Mouse (Mus musculus) lung, embryonic 16.5 days (tissue): ENCODE measurements around the gene Cdh3. TPM values are rescaled to one million over a fixed set of nuclear protein-coding genes. Genes with fewer than 3 reads are reported as not detected.
"Not testable (repeated sequence)": the region's sequence is repeated elsewhere in the genome, so short reads cannot be mapped to it uniquely, and the experiment has no call there.

ENCODE experiments used
- ATAC-seq: fragments of 200-750 bp; cut with Nextera tagmentation; 2 replicates; pipeline ENCODE4 v1.8.0; 2017; ENCODE audit warnings: low read depth, mild to moderate bottlenecking, moderate library complexity
- H3K27ac ChIP-seq: fragments of 300-500 bp; sonication (generic); 2 replicates; pipeline ENCODE4 v1.5.1; 2014; ENCODE audit warnings: mild to moderate bottlenecking, control low read depth, low read length
- H3K27me3 ChIP-seq: fragments of 300-500 bp; sonication (generic); 2 replicates; pipeline ENCODE4 v1.6.1; 2014; ENCODE audit warnings: low read depth, low read length, mixed read lengths; ENCODE audit not compliant: control insufficient read depth, insufficient read depth
- H3K36me3 ChIP-seq: fragments of 300-500 bp; sonication (generic); 2 replicates; pipeline ENCODE4 v1.6.1; 2014; ENCODE audit warnings: low read length; ENCODE audit not compliant: control insufficient read depth, insufficient read depth
- H3K4me1 ChIP-seq: fragments of 300-500 bp; sonication (generic); replicated peaks from 2 replicates; pipeline ENCODE4 v1.6.1; 2014; ENCODE audit warnings: low read length, mixed read lengths; ENCODE audit not compliant: control insufficient read depth, insufficient read depth
- H3K4me2 ChIP-seq: fragments of 300-500 bp; sonication (generic); 2 replicates; pipeline ENCODE4 v1.6.1; 2014; ENCODE audit warnings: low read depth, low read length, control low read depth
- H3K4me3 ChIP-seq: fragments of 300-500 bp; sonication (generic); 2 replicates; pipeline ENCODE4 v1.5.1; 2014; ENCODE audit warnings: mild to moderate bottlenecking, low read length, control low read depth
- H3K9ac ChIP-seq: fragments of 300-500 bp; sonication (generic); 2 replicates; pipeline ENCODE4 v1.6.1; 2014; ENCODE audit warnings: low read length, control low read depth
- H3K9me3 ChIP-seq: fragments of 300-500 bp; sonication (generic); 2 replicates; pipeline ENCODE4 v1.6.1; 2016; ENCODE audit warnings: low read length; ENCODE audit not compliant: control insufficient read depth
- WGBS: fragments of 180-500 bp; shearing (Covaris S2); extraction: QIAGEN DNeasy Blood & Tissue Kit; methylation state at CpG from one replicate; pipeline ENCODE4 v1.1.7; 2014; 5-methylcytosine and 5-hydroxymethylcytosine counted together
- polyA plus RNA-seq: library from polyadenylated mRNA; unstranded; fragments of >200 nt; fragmentation: Nextera tagmentation; extraction: Ambion mirVana; gene quantifications from 2 replicates; pipeline ENCODE4 v1.2.1, GENCODE M21; 2015

The Cdh3 gene
- polyA plus RNA-seq, 1 experiment from 2014 or later, result 20.7 TPM

DNA sequence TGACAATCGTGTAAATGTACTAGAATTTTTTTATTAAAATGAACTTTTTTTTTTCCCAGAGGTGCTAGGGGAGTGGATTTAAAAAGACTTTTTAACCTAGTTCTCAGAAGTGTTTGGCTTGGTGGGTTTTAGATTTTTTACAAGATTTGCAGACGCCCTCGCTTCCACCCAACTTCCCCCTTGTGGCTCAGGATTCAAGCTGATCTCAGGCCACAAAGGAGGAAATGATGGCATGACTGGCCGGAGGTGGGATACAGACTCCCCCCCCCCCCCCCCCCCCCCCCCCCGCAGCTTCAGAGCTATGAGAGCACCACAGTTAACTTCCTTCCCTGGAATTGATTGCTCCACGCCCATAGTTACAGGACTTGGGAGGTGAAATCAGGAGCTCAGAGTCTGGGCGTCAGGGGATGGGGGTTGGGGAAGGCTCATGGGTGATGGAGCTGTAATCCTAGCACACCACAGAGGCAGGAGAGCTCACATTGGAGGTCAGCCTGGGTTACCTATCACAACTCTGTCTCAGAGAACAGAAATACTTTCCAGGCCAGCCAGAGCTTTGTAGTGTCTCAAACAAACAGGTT, 45.5 kb downstream of the Cdh3 start:
- WGBS, result 64% methylated on average over 6 of the region's 7 CpGs

DNA sequence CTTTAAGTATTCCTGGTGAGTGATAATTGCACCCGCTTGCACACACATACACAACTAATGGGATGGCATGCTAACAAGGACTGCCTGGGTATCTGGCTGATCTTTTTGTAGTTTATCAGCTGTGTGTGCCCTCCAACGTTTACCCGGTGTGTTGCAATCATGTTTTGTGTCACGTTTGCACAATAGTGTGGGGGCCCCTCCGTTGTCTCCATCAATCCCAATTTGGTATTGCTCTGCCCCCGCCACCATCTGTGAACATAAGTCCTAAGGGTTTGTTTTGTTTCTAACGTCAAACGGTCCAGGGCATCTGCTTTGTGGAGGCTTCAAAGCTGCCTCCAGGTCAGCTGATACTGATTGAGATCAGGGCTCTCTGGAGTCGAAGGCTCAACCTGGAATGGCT, 49.2 kb downstream of the Cdh3 start:
- Histone ChIP-seq H3K27ac (no peak overlapping the region), H3K4me2 (no peak overlapping the region), H3K36me3 (no peaks in the 10 kb centered on the region), H3K27me3 (no peaks in the 10 kb centered on the region), H3K4me3 (no peak overlapping the region), H3K9ac (no peak overlapping the region), H3K4me1 (peaks cover 9% of the 10 kb centered on the region), H3K9me3 (no peaks in the 10 kb centered on the region)
- ATAC-seq, result no peak
- WGBS, result 36% methylated on average over 9 of the region's 9 CpGs

More for the DNA sequence above, 45.5 kb downstream of the Cdh3 start:
- Histone ChIP-seq H3K27me3 (no peaks in the 10 kb centered on the region), H3K27ac (no peak overlapping the region), H3K36me3 (peaks cover 10% of the 10 kb centered on the region), H3K4me3 (no peak overlapping the region), H3K4me1 (peaks cover under 1% of the 10 kb centered on the region), H3K4me2 (no peak overlapping the region), H3K9ac (no peak overlapping the region), H3K9me3 (0 out of 2 replicates have a peak, but pooled peaks cover 3% of the 10 kb centered on the region)
- no peak for ATAC-seq

DNA sequence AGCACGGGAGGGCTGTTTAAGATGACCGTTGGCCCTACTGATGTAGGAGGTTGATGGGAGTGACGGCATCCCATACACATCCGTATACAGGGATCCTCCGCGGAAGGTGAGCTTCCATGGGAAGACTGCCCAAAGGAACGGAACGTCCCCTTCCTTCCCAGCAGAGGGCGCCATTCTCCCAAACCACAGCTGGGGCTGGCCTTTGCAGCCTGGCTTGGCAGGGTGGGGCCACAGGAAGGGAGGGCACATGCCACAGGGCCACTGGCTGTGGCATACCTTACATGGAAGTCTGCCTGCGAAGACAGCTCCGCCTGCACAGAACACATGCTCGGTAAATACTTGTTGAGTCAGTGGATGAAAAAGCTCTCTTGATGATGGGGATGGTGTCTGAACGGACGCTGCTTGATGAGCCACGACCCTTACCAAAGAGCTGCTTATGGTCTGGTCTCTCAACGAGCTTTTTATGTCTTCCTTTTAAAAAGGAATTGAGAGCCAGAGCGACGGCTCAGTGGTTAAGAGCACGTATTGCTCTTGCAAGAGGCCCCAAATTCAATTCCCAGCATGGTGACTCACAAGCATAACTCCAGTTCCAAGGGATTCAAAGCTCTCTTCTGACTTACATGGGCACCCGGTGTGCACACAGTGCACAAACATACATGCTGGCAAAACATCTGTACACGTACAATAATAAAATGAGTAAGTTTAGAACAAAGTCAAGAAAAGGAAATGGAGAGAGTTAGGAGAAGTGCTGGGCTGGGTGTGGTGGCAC, 50.6 kb downstream of the Cdh3 start:
- Histone ChIP-seq H3K4me1 (peaks cover 9% of the 10 kb centered on the region), H3K4me2 (peak overlapping the region; percentile 23; the same call in 1 of the 2 replicates), H3K9me3 (no peaks in the 10 kb centered on the region), H3K27me3 (no peaks in the 10 kb centered on the region), H3K4me3 (no peak overlapping the region), H3K36me3 (no peaks in the 10 kb centered on the region), H3K27ac (peak overlapping the region; percentile 33; the same call in 1 of the 2 replicates), H3K9ac (no peak overlapping the region)
- 22% methylated on average over 21 of the region's 21 CpGs for whole genome bisulfite sequencing
- ATAC-seq, result peak; percentile 91

DNA sequence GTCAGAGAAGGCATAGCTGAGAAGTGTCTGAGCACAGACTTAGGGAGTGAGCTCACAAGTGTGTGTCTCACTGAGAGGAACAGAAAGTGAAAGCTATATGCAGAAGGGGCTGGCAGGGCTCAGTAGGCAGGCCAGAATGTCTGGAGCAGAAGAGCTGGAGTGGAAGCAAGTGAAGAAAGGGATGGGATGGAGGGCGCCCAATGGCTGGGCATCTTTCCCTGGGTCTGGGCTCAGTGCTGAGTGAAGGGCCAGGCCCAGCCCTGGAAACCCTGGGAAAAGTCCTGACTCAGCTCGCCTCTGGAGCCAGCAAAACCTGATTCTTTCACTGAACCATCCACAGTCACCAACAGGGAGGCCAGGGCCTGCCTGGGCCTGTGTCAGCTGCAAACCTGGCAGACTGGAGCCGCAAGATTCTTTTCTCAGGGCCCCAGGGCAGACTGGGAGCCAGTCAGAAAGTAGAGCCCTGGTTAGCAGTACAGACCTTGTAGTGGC, 53.0 kb downstream of the Cdh3 start:
- Histone ChIP-seq H3K9me3 (no peaks in the 10 kb centered on the region), H3K27ac (peak overlapping the region; percentile 78), H3K27me3 (no peaks in the 10 kb centered on the region), H3K4me1 (peaks cover 9% of the 10 kb centered on the region), H3K4me2 (no peak overlapping the region), H3K36me3 (no peaks in the 10 kb centered on the region), H3K9ac (0 out of 2 replicates have a peak overlapping the region, but pooled peaks have one; percentile 14), H3K4me3 (no peak overlapping the region)
- WGBS, result 71% methylated on average over 3 of the region's 3 CpGs
- ATAC-seq, result peak; percentile 68; the same call in 1 of the 2 replicates

DNA sequence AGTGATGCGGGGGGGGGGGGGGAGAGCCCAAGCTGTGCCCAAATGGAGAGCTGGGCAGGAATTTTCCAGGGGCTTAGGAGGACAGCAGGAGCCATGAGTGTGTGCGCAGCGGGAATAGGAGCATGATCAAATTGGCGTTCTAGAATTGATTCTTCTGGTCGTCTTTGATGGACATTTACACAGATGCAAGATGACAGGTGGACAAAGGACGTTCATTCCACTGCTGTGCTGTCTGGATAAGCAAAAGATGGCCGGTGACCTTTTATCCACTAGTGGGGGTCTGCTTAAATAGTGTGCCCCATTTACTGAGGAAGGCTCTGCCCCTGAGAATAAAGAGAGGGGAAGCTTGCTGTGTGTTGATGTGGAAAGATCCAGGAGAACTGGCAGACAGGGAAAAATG, 58.3 kb downstream of the Cdh3 start:
- H3K4me1 ChIP-seq, result peaks cover 4% of the 10 kb centered on the region; the same call in 1 of the 2 replicates
- ATAC-seq, result no peak
- 80% methylated on average over 7 of the region's 7 CpGs for whole genome bisulfite sequencing
- no peak overlapping the region for H3K4me3 ChIP-seq
- no peak overlapping the region for H3K4me2 ChIP-seq
- H3K27me3 ChIP-seq, result no peaks in the 10 kb centered on the region
- H3K9me3 ChIP-seq, result no peaks in the 10 kb centered on the region
- H3K36me3 ChIP-seq, result no peaks in the 10 kb centered on the region
- H3K9ac ChIP-seq, result no peak overlapping the region
- H3K27ac ChIP-seq, result no peak overlapping the region

DNA sequence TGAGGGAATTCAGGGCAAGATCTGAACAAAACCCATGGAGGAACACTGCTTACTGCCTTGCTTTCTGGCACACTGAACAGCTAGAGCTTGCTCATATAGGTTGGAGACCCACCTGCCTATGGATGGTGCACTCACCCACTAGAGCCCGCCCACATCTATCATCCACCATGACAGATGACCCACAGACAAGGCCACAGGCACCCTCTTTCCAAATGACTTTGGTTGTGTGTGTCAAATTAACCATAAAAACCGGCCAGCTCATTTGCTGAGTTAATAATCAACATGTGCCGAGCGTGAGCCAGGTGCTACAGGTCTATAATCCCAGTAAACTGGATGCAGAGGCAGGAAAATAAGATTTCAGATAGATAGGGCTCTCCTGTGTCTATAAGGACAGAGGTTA, 59.7 kb downstream of the Cdh3 start:
- Histone ChIP-seq H3K9ac (no peak overlapping the region), H3K27me3 (no peaks in the 10 kb centered on the region), H3K9me3 (no peaks in the 10 kb centered on the region), H3K4me3 (no peak overlapping the region), H3K4me1 (0 out of 2 replicates have a peak, but pooled peaks cover 2% of the 10 kb centered on the region), H3K4me2 (no peak overlapping the region), H3K36me3 (no peaks in the 10 kb centered on the region), H3K27ac (no peak overlapping the region)
- WGBS, result 64% methylated on average over 4 of the region's 4 CpGs
- no peak for ATAC-seq

DNA sequence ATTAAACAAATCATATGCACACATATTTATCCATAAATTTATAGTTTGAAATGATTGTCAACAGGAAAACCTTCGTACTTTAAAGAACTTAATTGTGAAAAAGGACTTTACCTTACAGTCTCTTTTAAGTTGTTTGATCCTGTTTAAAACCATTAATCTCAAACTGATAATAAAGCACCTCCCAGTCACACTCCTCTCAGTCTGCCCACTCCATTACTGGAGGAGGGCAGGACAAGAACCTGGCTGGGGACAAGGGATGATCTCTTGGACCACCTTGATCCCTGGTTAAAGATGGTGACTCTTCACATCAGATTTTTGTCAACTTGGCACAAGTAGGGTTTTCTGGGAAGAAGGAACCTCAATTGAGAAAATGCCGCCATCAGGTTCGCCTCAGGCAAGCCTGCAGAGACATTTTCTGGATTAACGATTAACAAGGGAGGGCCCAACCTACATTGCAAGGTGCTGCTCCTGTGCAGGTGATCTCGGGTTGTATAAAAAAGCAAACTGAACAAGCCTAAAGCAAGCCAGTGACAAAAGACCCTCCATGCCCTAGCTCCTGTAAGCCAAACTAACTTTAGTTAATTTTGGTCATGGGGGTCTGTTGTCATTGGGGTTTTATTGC, 61.0 kb downstream of the Cdh3 start:
- no peaks in the 10 kb centered on the region for H3K36me3 ChIP-seq
- peaks cover 5% of the 10 kb centered on the region for H3K4me1 ChIP-seq
- no peaks in the 10 kb centered on the region for H3K27me3 ChIP-seq
- H3K27ac ChIP-seq, result no peak overlapping the region
- H3K9me3 ChIP-seq, result no peaks in the 10 kb centered on the region
- no peak for ATAC-seq
- no peak overlapping the region for H3K9ac ChIP-seq
- H3K4me3 ChIP-seq, result no peak overlapping the region
- WGBS, result 51% methylated on average over 5 of the region's 5 CpGs
- no peak overlapping the region for H3K4me2 ChIP-seq

DNA sequence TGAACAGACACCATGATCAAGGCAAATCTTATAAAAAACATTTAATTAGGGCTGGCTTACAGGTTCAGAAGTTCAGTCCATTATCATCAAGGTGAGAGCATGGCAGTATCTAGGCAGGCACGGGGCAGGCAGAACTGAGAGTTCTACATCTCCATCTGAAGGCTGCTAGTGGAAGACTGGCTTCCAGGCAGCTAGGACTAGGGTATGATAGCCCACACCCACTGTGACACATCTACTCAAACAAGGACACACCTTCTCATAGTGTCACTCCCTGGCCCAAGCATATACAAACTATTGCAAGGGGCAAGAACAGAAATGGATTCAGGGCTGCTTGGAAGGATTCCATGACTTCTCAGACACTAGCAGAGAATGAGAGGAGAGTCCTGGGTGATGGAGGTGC, 61.5 kb downstream of the Cdh3 start:
- 0 out of 2 replicates have a peak overlapping the region, but pooled peaks have one; percentile 31 for H3K27ac ChIP-seq
- ATAC-seq, H3K4me1 ChIP-seq, H3K9me3 ChIP-seq, H3K4me2 ChIP-seq, H3K4me3 ChIP-seq, H3K27me3 ChIP-seq, H3K9ac ChIP-seq, H3K36me3 ChIP-seq: not testable (repeated sequence)
- 46% methylated on average over 1 of the region's 1 CpGs for WGBS

DNA sequence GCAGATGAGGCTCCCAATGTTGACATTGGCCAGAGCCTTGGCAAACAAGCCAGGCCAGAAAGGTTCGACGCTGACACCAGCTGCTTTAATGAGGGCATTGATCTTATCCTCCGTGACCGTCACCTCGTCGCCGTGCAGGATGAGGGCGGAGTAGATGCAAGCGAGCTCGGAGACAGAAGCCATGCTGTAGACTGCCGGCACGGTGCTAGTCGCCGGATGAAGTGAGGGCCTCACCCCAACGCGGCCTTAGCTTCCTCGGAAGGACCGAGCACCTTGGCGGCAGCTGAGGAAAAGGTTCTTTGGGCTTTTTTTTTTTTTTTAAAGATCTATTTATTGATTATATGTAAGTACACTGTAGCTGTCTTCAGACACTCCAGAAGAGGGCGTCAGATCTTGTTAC, 62.5 kb downstream of the Cdh3 start, which contains the start of gene Gm10073:
Gene Gm10073 (minus strand): TSS at position 294 of the 400 bp plus-strand sequence.
- not testable (repeated sequence) for H3K36me3 ChIP-seq, H3K4me2 ChIP-seq, H3K9ac ChIP-seq, H3K9me3 ChIP-seq, H3K27me3 ChIP-seq, ATAC-seq, H3K4me3 ChIP-seq
- peaks cover 13% of the 10 kb centered on the region for H3K4me1 ChIP-seq
- WGBS, result 15% methylated on average over 19 of the region's 20 CpGs
- H3K27ac ChIP-seq, result 0 out of 2 replicates have a peak within 1 kb of the TSS, but pooled peaks have one; percentile 31
